Mouse (Mus musculus) G1E-ER4 (cell line): Measurements from ENCODE around the gene Rimbp3. TPM values are rescaled to one million over a fixed set of nuclear protein-coding genes. Genes with fewer than 3 reads are reported as not detected.
A peak's percentile ranks its signal among the peaks of the same experiment; 100 is the strongest.

Experiments used
- GATA1 ChIP-seq: IDR thresholded peaks from one replicate; pipeline ENCODE4 v1.8.0; 2012; ENCODE audit warnings: low read length, inconsistent platforms
- polyA plus RNA-seq: library from polyadenylated mRNA; stranded (reverse); fragments of >175 nt; gene quantifications from 2 replicates; pipeline ENCODE4 v1.2.3, GENCODE M21; 2012

The Rimbp3 gene
- polyA plus RNA-seq, 1 experiment = 1.8 TPM

DNA sequence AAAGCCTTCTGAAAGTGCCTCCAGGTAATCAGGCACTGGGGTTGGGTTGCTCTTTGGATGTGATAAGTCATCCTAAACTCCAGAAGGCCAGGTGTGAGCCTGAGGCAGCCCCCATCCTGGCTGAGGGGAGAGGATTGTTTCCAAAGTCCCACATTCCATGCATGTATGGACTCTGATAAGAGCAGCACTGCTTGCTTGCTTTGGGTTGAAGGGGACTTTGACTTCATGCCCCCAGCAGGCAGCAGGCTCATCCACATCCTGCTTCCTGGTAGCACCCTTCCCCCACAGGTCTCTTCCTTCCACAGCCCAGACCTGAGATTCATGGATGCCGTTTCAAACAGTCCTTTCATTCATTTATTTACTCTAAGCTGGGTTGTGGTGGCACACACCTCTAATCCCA is 35.3 kb downstream of the Rimbp3 start:
- TF ChIP-seq GATA1 = no peak

GRCm38 (mm10) chr16:17244996-17245395 is 36.6 kb downstream of the Rimbp3 start:
- TF ChIP-seq GATA1 = no peak

- TF ChIP-seq GATA1 = no peak
These were observed 39.3 kb downstream of the Rimbp3 start for GRCm38 (mm10) chr16:17247727-17248126.

- TF ChIP-seq GATA1 = peak; percentile 61
These were observed 40.7 kb downstream of the Rimbp3 start for GRCm38 (mm10) chr16:17249135-17249534.

- TF ChIP-seq GATA1 = no peak
These were observed 43.1 kb downstream of the Rimbp3 start for GRCm38 (mm10) chr16:17251539-17251938.

DNA sequence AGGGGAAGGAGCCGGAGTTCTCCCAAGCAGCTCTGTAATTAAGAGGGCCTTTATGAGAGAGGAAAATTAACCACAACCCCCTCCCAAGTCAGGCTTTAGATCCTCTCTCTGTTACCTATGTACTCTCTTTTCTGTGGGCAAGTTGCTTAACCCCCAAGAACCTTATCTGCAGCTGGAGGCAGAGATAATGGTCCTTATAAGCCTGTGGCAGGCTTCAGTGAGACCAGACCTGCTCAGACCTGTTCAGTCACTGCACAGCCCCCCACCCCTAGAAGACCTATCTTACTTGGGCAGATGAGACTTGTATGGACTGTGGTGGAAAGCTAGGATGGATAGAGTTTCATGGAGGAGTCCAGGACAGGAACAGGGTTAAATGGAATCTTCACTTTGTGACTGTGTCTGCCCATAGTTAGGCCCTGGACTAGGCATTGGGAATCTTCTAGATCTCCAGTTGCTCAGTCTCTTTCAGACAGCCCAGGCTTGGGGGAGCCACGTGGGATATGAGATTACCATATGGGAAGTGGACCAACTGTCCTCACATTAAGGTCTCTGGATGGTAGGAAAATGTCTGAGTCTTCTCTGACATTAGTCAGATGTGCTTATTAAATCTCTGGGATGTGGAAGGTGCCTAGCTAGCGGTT is 43.8 kb downstream of the Rimbp3 start:
- TF ChIP-seq GATA1 = peak; percentile 99

DNA sequence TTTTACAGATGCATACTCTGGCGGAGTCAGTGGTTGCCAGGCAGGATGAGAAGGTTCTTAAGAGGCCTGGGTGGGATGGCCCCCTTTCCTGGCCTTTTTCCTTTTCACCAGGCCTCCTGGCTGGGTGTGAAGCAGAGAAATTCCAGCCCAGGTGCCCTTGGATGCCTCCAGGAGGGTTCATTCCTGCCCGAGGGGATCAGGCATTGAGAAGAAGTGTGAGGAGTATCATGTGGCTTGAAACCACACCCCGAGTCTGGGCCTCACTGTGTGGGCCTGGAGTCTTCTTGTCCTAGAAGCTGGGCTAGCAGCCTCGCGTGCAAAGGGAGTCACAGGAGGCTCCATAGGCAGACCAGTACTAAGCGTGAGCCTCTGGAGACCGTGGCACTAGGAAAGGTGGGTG is 44.4 kb downstream of the Rimbp3 start:
- no peak for TF ChIP-seq GATA1

- TF ChIP-seq GATA1 = no peak
These were observed 45.7 kb downstream of the Rimbp3 start for GRCm38 (mm10) chr16:17254005-17254597.

DNA sequence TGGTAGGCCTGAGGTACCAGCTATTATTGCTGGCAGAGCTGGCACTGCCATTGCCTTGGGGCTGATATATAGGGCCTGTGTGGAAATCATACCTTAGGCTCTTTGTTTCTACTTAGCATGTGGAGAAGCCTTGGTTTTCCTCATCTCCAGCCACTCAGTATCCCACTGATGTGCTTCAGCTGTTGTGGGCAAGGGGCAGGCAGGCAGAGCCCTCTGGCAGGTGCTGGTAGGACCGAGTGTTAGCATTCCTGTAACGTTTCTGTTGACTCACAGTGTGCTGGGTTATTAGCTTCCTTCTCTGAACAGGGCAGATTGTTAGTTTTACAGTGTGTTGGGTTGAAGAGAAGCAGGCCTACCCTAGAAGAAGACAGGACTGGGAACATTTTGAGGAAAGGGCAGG is 46.9 kb downstream of the Rimbp3 start:
- TF ChIP-seq GATA1 = no peak

- TF ChIP-seq GATA1 = no peak
These were observed 49.0 kb downstream of the Rimbp3 start for GRCm38 (mm10) chr16:17257359-17257821.

- TF ChIP-seq GATA1 = no peak
These were observed 50.5 kb downstream of the Rimbp3 start for GRCm38 (mm10) chr16:17258917-17259316.

GRCm38 (mm10) chr16:17261341-17261740 is 52.9 kb downstream of the Rimbp3 start:
- TF ChIP-seq GATA1 = no peak

Other genes with a start within 250 kb of the Rimbp3 start
- gene Mapk1, start 225.2 kb upstream of the Rimbp3 start, polyA plus RNA-seq = 54.4 and 71.1 TPM in 2 replicates
- 0.09 TPM in 1 of 2 replicates, not detected in the other for gene Ypel1, start 138.9 kb upstream of the Rimbp3 start, polyA plus RNA-seq
- gene Ppil2, start 97.3 kb upstream of the Rimbp3 start, polyA plus RNA-seq = 79.7 and 80.3 TPM in 2 replicates
- 9.2 and 12.9 TPM in 2 replicates for gene 2610318N02Rik, start 83.4 kb upstream of the Rimbp3 start, polyA plus RNA-seq
- gene Sdf2l1, start 76.2 kb upstream of the Rimbp3 start, polyA plus RNA-seq = 82.3 and 108 TPM in 2 replicates
- 69.2 and 98.3 TPM in 2 replicates for gene Ydjc, start 64.0 kb upstream of the Rimbp3 start, polyA plus RNA-seq
- gene Ccdc116, start 61.4 kb upstream of the Rimbp3 start, polyA plus RNA-seq = 5.3 and 5.5 TPM in 2 replicates
- 87.0 and 93.3 TPM in 2 replicates for gene Ube2l3, start 6.0 kb upstream of the Rimbp3 start, polyA plus RNA-seq
- 12.2 and 12.5 TPM in 2 replicates for gene Hic2, start 25.0 kb downstream of the Rimbp3 start, polyA plus RNA-seq
- 18.3 and 27.9 TPM in 2 replicates for gene Tmem191c, start 67.5 kb downstream of the Rimbp3 start, polyA plus RNA-seq
- not detected in 2 replicates for gene Serpind1, start 122.8 kb downstream of the Rimbp3 start, polyA plus RNA-seq
- 5.3 and 6.1 TPM in 2 replicates for gene Snap29, start 197.4 kb downstream of the Rimbp3 start, polyA plus RNA-seq
- gene Pi4ka, start 197.7 kb downstream of the Rimbp3 start, polyA plus RNA-seq = 11.6 and 20.2 TPM in 2 replicates
- 22.8 and 23.1 TPM in 2 replicates for gene Crkl, start 243.4 kb downstream of the Rimbp3 start, polyA plus RNA-seq